Mouse (Mus musculus) forelimb bud, embryonic 11.5 days (tissue): Measurements from ENCODE around the gene Spata3.

Source experiments
- DNase-seq: peaks from one replicate; pipeline ENCODE4 v3.0.0-alpha.2; 2012; ENCODE audit warnings: low read depth, low spot score

The Spata3 gene

GRCm38 (mm10) chr1:86032273-86032987 is 15.8 kb downstream of the Spata3 start:
- DNase-seq: no peak

DNA sequence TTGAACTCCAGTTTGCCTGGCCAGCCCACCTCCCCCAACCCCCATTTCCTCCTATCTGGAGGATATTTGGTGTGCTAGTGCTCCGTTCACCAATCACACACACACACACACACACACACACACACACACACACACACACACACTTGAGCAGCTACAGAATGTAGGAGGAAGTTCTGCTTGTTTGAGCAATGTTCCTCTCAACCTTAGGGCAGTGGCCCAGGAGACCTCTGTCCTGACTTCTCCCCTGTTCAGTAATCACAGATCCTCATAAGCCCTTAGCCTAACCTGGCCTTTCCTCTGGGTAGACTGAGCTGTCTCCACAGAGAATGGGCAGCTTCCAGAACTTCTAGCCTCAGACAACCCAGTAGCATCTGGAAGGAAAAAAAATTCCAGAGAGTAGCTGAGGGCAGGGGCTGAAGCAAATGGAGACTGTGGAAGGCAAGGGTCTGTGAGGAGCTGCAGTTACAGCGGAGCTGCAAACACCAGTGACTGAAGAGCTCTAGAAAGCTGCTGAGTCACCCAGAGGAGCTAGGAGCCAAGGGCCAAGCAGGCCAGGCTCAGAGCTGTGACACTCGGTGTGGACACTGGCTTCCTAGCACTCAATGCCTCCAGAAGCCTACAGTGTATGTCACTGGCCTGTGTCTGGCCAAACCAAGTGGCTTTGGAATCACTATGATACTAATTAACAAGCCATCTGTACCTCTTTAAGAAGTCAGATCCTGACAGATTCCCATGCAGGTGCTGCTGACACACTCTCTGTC is 21.8 kb downstream of the Spata3 start:
- no peak for DNase-seq

DNA sequence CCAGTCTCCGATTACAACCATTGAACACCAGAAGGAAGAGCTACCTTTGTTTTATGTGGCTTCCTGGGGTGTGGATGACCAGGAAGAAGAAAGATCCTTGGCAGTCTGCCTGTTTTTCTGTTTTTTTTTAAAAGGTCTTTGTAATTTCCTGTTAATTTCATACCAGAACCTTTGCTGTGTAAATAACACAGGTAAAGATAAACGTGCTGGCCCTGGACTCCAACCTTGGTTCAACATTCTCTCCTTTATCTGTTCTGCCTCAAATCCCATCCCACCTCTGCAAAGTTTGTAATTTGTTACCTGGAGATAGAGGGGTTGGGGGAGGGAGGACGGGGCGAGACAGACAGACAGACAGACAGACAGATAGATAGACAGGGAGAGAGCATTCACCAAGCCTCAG is 23.5 kb downstream of the Spata3 start:
- no peak for DNase-seq

DNA sequence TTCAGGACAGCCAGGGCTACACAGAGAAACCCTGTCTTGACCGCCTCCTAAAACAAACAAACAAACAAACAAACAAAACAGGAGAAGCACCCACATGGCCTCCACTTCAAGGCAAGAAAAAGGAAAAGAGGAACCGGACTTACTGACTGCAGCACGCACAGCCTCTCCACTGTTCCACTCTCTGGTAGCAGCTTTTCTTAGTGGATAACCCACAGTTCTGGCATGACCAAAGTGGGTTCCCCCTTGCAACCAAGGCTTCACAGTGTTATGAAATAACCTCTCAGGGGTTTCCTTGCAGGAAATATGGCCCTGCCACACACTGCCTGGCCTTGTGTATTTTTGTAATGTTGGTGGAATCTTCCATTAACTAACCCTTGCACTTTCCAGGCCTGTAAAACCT is 24.2 kb downstream of the Spata3 start:
- no peak for DNase-seq

DNA sequence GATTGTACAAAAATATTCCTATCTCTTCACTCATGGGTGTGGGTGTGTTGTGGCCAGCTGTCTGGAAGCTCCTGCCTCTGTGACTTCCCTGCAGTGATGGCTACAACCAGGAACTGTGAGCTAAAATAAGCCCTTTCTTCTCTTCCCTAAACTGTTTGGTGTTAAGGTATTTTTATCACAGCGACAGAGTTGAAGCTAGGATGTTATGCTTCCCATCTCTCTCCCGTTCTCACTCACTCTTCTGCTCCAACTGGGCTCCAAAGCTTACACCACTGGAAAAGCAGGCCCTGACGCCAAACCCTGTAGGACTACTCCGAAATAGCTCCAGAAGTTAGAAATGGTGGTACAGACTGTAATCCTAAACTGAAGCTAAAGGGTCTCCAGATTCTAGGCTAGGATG is 28.4 kb downstream of the Spata3 start:
- DNase-seq: no peak

DNA sequence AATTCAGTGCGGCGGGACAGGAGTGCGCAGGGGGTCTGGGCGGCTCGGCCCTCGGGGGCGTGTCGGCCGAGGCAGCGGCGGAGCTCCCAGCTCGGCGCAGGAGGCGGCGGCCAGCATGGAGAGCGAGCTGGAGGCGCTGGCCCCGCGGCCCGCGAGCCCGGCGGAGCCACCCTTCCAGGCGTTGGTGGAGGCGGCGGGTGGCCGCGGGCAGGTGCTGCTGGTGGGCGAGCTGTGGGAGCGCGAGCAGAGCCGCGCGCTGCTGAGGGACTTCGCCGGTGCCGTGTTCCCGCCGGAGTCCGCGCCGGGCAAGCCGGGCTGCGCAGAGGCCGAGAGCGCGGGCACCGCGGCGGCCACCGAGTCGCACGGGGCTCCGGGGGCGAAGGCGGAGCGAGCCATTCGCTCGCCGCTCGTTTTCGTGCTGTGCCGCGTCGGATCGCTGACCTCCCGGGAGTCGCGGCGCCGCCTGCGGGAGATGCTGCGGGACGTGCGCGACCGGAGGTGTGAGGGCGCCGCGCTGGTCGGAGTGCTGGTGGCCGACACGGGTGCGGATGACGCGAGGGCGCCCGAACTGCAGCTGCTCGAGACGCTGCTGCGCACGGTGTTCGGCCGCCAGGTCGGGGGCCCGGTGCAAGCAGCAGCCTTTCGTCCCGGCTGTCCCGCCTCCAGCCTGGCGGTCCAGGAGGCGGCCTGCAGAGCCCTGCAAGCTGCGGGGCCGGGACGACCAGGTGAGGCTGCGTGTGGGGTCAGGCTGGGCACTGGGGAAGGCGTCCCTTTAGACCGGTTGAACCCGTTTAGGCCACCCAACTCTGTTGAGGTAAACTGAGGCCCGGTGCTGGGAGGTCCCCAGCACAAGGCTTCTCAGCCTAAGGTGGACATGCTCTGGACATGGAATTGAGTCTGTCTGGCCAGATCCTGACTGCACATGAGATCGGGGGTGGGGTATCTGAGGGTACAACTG is 29.5 kb downstream of the Spata3 start, which contains the start of gene 2810459M11Rik:
Gene 2810459M11Rik (plus strand): TSS at position 16 of the 958 bp plus-strand sequence.
- DNase-seq: no peak

DNA sequence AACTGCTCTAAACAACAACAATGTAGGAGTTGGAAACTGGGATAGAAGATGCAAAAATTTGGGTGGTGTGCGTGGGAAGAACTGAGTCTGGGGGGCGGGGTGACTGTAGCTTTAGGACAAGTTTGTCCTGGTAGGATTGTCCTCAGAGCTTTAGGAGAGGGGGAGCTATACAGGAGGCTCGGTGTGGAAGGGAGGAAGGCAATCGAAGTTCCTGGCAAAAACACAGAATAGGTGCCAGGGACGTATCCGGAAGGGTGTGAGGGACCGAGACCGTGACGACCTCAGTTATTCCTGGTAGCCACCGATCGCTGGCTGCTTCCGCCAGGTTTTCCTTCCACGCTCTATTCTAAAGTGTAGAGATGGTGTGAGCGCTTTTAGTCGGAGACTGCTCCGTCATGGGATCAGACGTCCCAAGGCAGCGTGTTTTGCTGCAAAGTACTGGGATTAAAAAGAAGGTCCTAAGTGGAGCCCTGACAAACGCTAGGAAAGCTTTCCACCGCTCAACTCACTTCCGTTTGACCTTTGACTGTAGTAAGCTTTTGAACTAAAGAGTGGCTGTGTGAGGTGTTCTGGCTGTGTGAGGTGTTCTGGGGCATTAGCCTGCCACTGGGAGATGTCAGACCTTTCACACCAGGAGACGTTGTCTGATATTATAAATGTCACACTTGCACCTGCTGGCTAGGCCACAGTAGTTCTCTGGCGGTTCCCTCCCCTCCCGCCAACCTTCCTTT is 30.4 kb downstream of the Spata3 start:
- no peak for DNase-seq

- DNase-seq: no peak
Measured at GRCm38 (mm10) chr1:86048231-86048630, 31.6 kb downstream of the Spata3 start.

GRCm38 (mm10) chr1:86048744-86049143 is 32.1 kb downstream of the Spata3 start:
- no peak for DNase-seq

DNA sequence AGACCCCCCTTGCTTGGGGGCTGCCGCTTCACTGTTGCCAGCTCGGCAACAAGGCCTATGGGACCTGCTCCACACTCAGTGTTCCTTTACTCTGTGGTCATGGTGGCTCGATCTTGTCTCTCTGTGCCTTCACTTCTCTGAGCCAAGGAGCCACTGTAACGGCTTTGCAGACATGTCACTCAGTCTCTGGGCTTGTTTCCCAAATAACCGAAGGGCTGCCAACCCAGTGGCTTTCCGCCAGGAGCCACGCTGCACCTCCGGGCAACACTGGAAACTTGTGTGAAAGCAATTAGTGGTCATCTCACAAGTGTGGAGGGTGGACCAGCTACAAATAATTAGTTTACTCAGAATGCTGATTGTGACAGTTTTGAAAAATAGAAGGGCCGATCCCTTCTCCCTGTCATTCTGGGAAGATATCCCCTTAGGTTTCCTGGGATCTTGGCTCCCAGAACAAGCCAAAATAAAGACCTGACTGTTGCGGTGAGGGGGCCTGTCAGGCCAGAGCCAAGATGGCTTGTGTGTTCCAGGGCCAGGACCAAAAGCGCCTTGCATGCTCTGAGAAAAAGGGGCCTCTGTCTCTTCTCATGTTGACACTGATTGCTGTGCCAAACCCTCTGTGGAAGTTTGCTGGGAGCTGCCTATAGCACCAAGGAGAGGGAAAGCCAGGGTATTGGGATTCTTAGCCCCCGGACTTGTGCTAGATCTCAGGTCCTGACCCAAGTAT is 36.7 kb downstream of the Spata3 start:
- no peak for DNase-seq

GRCm38 (mm10) chr1:86054943-86055342 is 38.3 kb downstream of the Spata3 start:
- DNase-seq: no peak

DNA sequence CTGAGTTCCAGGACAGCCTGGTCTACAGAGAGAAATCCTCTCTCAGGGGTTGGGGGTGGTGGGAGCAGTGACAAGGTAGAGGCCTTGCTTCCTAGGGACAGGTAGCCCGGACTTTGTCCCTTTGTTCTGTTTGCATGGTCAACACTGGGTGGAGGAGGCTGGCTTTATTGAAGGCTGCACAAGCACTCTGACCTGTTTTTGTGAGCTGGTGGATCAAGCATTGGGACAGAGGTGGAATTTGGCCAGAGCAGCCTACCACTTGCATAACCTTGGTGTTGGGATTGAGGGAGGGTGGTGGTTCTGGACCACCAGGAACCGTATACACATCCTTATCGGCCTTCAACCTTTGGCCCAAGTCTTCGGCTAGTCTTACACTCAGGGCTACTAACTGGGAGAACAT is 39.7 kb downstream of the Spata3 start:
- DNase-seq: no peak

GRCm38 (mm10) chr1:86058856-86059769 is 42.5 kb downstream of the Spata3 start:
- DNase-seq: peak; percentile 95

DNA sequence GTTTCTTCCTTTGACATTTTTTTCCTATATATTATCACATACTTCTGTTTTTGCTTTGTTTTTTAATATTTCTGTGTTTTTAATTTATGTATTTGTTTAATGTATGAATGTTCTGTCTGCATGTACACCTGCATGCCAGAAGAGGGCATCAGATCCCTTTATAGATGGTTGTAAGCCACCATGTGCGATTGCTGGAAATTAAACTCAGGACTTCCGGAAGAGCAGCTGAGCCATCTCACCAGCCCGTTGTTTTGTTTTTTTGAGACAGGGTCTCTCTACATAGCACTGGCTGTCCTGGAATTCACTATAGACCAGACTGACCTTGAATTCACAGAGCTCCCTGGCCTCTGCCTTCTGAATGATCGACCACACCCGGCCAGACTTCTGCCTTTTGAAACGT is 45.9 kb downstream of the Spata3 start:
- DNase-seq: no peak

DNA sequence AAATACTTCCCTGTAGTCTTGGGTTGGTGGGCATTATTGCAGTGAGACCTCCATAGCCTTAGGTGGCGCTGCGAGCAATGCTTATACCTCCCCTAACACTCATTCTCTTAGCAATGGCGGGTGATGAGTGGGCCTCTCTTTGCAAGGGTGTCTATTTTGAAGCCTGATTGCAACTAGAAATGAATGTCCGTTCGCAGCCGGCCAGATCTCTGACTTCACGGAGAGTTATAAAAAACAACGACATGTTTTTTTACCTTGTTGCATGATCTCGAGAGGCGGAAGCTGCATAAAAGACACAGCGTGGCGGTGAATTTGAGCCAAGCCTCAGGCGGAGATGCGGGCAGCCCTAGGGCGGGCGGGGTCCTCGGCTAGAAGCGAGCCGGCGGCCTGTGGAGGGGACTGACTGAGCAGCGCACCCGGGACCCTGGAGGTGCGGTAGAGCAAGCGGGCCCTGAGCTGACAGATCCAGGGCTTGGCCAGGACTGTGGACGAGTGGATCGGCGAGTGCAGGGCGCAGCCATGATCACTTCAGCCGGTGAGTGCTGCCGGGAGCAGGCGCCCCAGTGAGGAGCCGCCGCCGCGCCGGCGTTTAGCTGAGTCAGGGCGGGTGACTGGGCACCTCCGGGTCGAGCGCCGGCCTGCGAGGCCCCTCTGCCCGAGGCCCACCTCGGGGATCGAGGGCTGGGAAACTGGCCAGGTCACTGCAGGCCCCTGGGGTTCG is 47.8 kb downstream of the Spata3 start, which contains the start of gene Psmd1:
Gene Psmd1 (plus strand): TSS at position 117 of the 721 bp plus-strand sequence.
- DNase-seq: peak; percentile 93

DNA sequence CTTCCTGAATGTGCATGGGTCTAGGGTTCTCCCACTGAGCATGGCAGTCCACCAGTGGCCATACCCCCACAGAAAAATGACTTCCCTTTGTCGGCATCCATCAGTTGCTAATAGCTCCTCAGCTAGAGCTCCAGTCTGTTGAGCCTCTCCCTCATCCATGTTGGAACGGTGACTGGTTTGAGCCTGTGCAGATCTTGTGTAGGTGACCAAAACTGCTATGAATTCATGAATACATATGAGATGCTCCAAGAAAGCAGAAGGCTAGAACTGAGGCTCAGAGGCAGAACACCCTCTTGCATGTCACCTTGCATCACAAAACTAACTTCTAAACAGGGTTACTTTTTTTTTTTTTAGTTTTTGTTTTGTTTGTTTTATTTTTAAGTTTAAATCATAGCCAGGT is 59.9 kb downstream of the Spata3 start:
- DNase-seq: no peak
